Mouse (Mus musculus) liver, embryonic 14.5 days (tissue): ENCODE measurements around the gene Iqgap3.

Experiments
- CTCF ChIP-seq: IDR thresholded peaks from 2 replicates; pipeline ENCODE4 v1.5.1; 2016; ENCODE audit warnings: antibody characterized with exemption, low read depth, control low read depth
- EP300 ChIP-seq: IDR thresholded peaks from 2 replicates; pipeline ENCODE4 v1.6.1; 2016; ENCODE audit warnings: antibody characterized with exemption, low read depth

- TF ChIP-seq EP300, result no peak
- TF ChIP-seq CTCF, result no peak
Measured at GRCm38 (mm10) chr3:88057902-88058696, 23.7 kb upstream of the Iqgap3 start, which contains the start of gene Naxe.
